Mouse (Mus musculus): Measurements from ENCODE around the gene Pdyn. TPM values are rescaled to one million over a fixed set of nuclear protein-coding genes. Genes with fewer than 3 reads are reported as not detected.

Pdyn gene
- polyA plus RNA-seq (2012; rRNA removed; ENCODE audit: low replicate concordance) = not detected in 2 replicates

GRCm38 (mm10) chr2:129699484-129700158 is at the start of gene Pdyn:
Gene Pdyn (minus strand): TSS chr2:129699844.

Other genes starting within 250 kb of the Pdyn start
- not detected in 2 replicates for gene F830045P16Rik, start 163.2 kb downstream of the Pdyn start, polyA plus RNA-seq (2012; rRNA removed; ENCODE audit: low replicate concordance)
- gene Sirpa, start 107.0 kb downstream of the Pdyn start, polyA plus RNA-seq (2012; rRNA removed; ENCODE audit: low replicate concordance) = 69.9 and 99.1 TPM in 2 replicates
- gene Stk35, start 100.7 kb upstream of the Pdyn start, polyA plus RNA-seq (2012; rRNA removed; ENCODE audit: low replicate concordance) = 17.2 and 25.3 TPM in 2 replicates